Comparison of ENCODE assay signal across 24 mouse cellular contexts in the genomic region with DNA sequence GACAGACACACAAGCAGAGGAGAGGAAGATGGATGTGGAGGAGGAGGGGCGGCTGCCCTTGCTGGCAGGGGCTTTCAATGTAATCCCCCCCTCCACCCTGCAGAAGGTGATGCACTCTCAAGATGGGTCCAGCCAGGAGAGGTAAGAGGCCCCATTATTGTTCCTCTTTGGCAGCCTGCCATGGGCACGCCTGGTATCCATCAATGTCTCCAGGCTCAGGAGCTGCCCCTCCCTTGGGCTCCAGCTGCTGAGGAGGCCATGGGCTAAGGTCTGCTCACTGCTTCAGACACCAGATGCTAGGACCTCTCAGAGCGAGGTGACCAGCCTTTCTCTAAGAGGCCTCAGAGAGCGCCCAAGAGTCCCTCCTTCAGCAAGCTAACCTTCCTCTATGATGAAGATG.
DNase-seq lines count a peak whose midpoint lies in the region; ATAC-seq and TF ChIP-seq lines count a peak whose summit lies in the region.
"Had no signal": no experiment of that assay in that cellular context is flagged by ENCODE, and none has a peak within 500 bp of the region (broad histone marks: within the 10 kb centered on the region; RNA-seq: fewer than 3 reads in every experiment).

No protein-coding gene starts in this region.

- peak; percentile 32 for DNase-seq in forebrain, embryonic 14.5 days (ENCODE audit: low spot score)
- DNase-seq in heart, postnatal 0 days (ENCODE audit: low spot score) = no peak
- no peak for DNase-seq in heart, postnatal 25 days (ENCODE audit: low spot score)
- no peak for DNase-seq in stomach, postnatal 0 days (ENCODE audit: low spot score)
- no peak for DNase-seq in urinary bladder, adult 18-20 months (ENCODE audit: low spot score in 2 of 2)
- DNase-seq: adrenal gland, postnatal 14 days; cerebellum, adult 2 months; gastrocnemius, postnatal 25 days; kidney, postnatal 14 days; lung, adult 2 months; lung, postnatal 4 days; retina, postnatal 1 day; right cerebral cortex, postnatal 4 days; thymus, adult 2 months had no signal

- intact Hi-C loops in heart, postnatal 25 days (cut with DNase I) = no loop called here

- no peaks in the 10 kb centered on the region for H3K4me1 ChIP-seq in forebrain, embryonic 14.5 days (ENCODE audit: control insufficient read depth, insufficient read depth, low read length)
- H3K4me1 ChIP-seq in forebrain, embryonic 16.5 days (replicated peaks; ENCODE audit: control insufficient read depth, insufficient read depth, low read length) = no peaks in the 10 kb centered on the region
- H3K4me1 ChIP-seq in heart, postnatal 0 days (ENCODE audit: control insufficient read depth, insufficient read depth) = no peaks in the 10 kb centered on the region
- H3K4me1 ChIP-seq in neural tube, embryonic 12.5 days = no peaks in the 10 kb centered on the region
- no peaks in the 10 kb centered on the region for H3K4me1 ChIP-seq in neural tube, embryonic 15.5 days
- no peaks in the 10 kb centered on the region for H3K4me1 ChIP-seq in stomach, postnatal 0 days (replicated peaks; ENCODE audit: control insufficient read depth, insufficient read depth)
- H3K4me1 ChIP-seq: hindbrain, embryonic 10.5 days; limb, embryonic 15.5 days had no signal

- TF ChIP-seq CTCF in heart, postnatal 0 days (IDR thresholded peaks at IDR 0.05; ENCODE audit: low read depth) = no peak
- no peak for TF ChIP-seq CTCF in stomach, postnatal 0 days (IDR thresholded peaks at IDR 0.05; ENCODE audit: low read depth)

- no peak overlapping the region for H3K4me2 ChIP-seq in forebrain, embryonic 14.5 days (ENCODE audit: low read length)
- no peak overlapping the region for H3K4me2 ChIP-seq in forebrain, embryonic 16.5 days (ENCODE audit: low read length)
- H3K4me2 ChIP-seq in heart, postnatal 0 days (ENCODE audit: low read depth, low read length) = no peak overlapping the region
- no peak overlapping the region for H3K4me2 ChIP-seq in neural tube, embryonic 12.5 days (replicated peaks)
- no peak overlapping the region for H3K4me2 ChIP-seq in neural tube, embryonic 15.5 days
- H3K4me2 ChIP-seq in stomach, postnatal 0 days (replicated peaks; ENCODE audit: low read depth) = no peak overlapping the region
- H3K4me2 ChIP-seq: limb, embryonic 15.5 days; midbrain, embryonic 11.5 days had no signal

- no peak overlapping the region for H3K9ac ChIP-seq in forebrain, embryonic 14.5 days (ENCODE audit: low read length)
- no peak overlapping the region for H3K9ac ChIP-seq in forebrain, embryonic 16.5 days (replicated peaks; ENCODE audit: low read depth, low read length)
- no peak overlapping the region for H3K9ac ChIP-seq in heart, postnatal 0 days (replicated peaks; ENCODE audit: low read depth, low read length)
- H3K9ac ChIP-seq in neural tube, embryonic 12.5 days = no peak overlapping the region
- H3K9ac ChIP-seq in neural tube, embryonic 15.5 days (replicated peaks) = no peak overlapping the region
- no peak overlapping the region for H3K9ac ChIP-seq in stomach, postnatal 0 days (ENCODE audit: low read length)
- H3K9ac ChIP-seq: limb, embryonic 15.5 days had no signal

- no peaks in the 10 kb centered on the region for H3K9me3 ChIP-seq in forebrain, embryonic 14.5 days (replicated peaks; ENCODE audit: control insufficient read depth, low read length)
- H3K9me3 ChIP-seq in forebrain, embryonic 16.5 days (ENCODE audit: control insufficient read depth, low read length) = no peaks in the 10 kb centered on the region
- H3K9me3 ChIP-seq in heart, postnatal 0 days (replicated peaks; ENCODE audit: control insufficient read depth, low read length) = no peaks in the 10 kb centered on the region
- H3K9me3 ChIP-seq in neural tube, embryonic 12.5 days = no peaks in the 10 kb centered on the region
- no peaks in the 10 kb centered on the region for H3K9me3 ChIP-seq in neural tube, embryonic 15.5 days (replicated peaks)
- no peaks in the 10 kb centered on the region for H3K9me3 ChIP-seq in stomach, postnatal 0 days (ENCODE audit: control insufficient read depth, low read length)
- H3K9me3 ChIP-seq: forebrain, embryonic 10.5 days; hindbrain, embryonic 10.5 days; limb, embryonic 15.5 days had no signal

- H3K27ac ChIP-seq in forebrain, embryonic 14.5 days (ENCODE audit: low read depth, low read length) = no peak overlapping the region
- no peak overlapping the region for H3K27ac ChIP-seq in forebrain, embryonic 16.5 days (ENCODE audit: low read length)
- no peak overlapping the region for H3K27ac ChIP-seq in heart, postnatal 0 days (ENCODE audit: low read depth)
- H3K27ac ChIP-seq in neural tube, embryonic 12.5 days = no peak overlapping the region
- no peak overlapping the region for H3K27ac ChIP-seq in neural tube, embryonic 15.5 days (replicated peaks)
- H3K27ac ChIP-seq in stomach, postnatal 0 days (replicated peaks) = no peak overlapping the region
- H3K27ac ChIP-seq: forebrain, embryonic 10.5 days; hindbrain, embryonic 10.5 days; limb, embryonic 15.5 days had no signal

- H3K36me3 ChIP-seq in forebrain, embryonic 14.5 days (ENCODE audit: control insufficient read depth, insufficient read depth, low read length) = peaks cover 50% of the 10 kb centered on the region
- H3K36me3 ChIP-seq in forebrain, embryonic 16.5 days (ENCODE audit: control insufficient read depth, insufficient read depth) = peaks cover 18% of the 10 kb centered on the region
- H3K36me3 ChIP-seq in heart, postnatal 0 days (replicated peaks; ENCODE audit: control insufficient read depth, insufficient read depth, low read length) = peaks cover 51% of the 10 kb centered on the region
- peaks cover 52% of the 10 kb centered on the region for H3K36me3 ChIP-seq in neural tube, embryonic 12.5 days
- peaks cover 46% of the 10 kb centered on the region for H3K36me3 ChIP-seq in neural tube, embryonic 15.5 days
- peaks cover 10% of the 10 kb centered on the region for H3K36me3 ChIP-seq in stomach, postnatal 0 days (ENCODE audit: control insufficient read depth, insufficient read depth, low read length)

- ATAC-seq in forebrain, embryonic 14.5 days = no peak; the same call in 1 of the 2 replicates
- no peak for ATAC-seq in forebrain, embryonic 16.5 days
- ATAC-seq in heart, postnatal 0 days (ENCODE audit: insufficient read depth, low read depth) = peak; percentile 30; the same call in 1 of the 2 replicates
- peak; percentile 29; the same call in 1 of the 2 replicates for ATAC-seq in neural tube, embryonic 12.5 days (ENCODE audit: low FRiP score, low read depth)
- ATAC-seq in neural tube, embryonic 15.5 days (ENCODE audit: low FRiP score) = no peak
- 0 out of 2 replicates have a peak, but pooled peaks have one; percentile 30 for ATAC-seq in stomach, postnatal 0 days (ENCODE audit: low FRiP score, low TSS enrichment)
- ATAC-seq: inflammation-experienced regulatory T-cells, adult 6 months had no signal

- TF ChIP-seq EP300 in heart, postnatal 0 days (IDR thresholded peaks at IDR 0.05; ENCODE audit: low read depth) = no peak
- TF ChIP-seq EP300 in stomach, postnatal 0 days (optimal IDR thresholded peaks at IDR 0.05) = no peak

- no peaks in the 10 kb centered on the region for H3K27me3 ChIP-seq in forebrain, embryonic 14.5 days (replicated peaks; ENCODE audit: control insufficient read depth, insufficient read depth, low read length)
- no peaks in the 10 kb centered on the region for H3K27me3 ChIP-seq in forebrain, embryonic 16.5 days (replicated peaks; ENCODE audit: control insufficient read depth, insufficient read depth, low read length)
- H3K27me3 ChIP-seq in heart, postnatal 0 days (ENCODE audit: control insufficient read depth, insufficient read depth, low read length) = no peaks in the 10 kb centered on the region
- no peaks in the 10 kb centered on the region for H3K27me3 ChIP-seq in neural tube, embryonic 12.5 days (replicated peaks)
- H3K27me3 ChIP-seq in neural tube, embryonic 15.5 days (replicated peaks) = no peaks in the 10 kb centered on the region
- no peaks in the 10 kb centered on the region for H3K27me3 ChIP-seq in stomach, postnatal 0 days (ENCODE audit: control insufficient read depth, insufficient read depth, low read length)
- H3K27me3 ChIP-seq: CH12.LX; limb, embryonic 15.5 days had no signal

- 72% methylated on average over 4 of the region's 4 CpGs for WGBS in forebrain, embryonic 14.5 days
- 76% methylated on average over 4 of the region's 4 CpGs for WGBS in forebrain, embryonic 16.5 days
- 58% methylated on average over 4 of the region's 4 CpGs for WGBS in heart, postnatal 0 days
- 86% methylated on average over 4 of the region's 4 CpGs for WGBS in neural tube, embryonic 12.5 days
- WGBS in neural tube, embryonic 15.5 days = 77% methylated on average over 4 of the region's 4 CpGs
- 58% methylated on average over 4 of the region's 4 CpGs for WGBS in stomach, postnatal 0 days

- H3K4me3 ChIP-seq in forebrain, embryonic 14.5 days (ENCODE audit: low read depth, low read length) = no peak overlapping the region
- H3K4me3 ChIP-seq in forebrain, embryonic 16.5 days (replicated peaks; ENCODE audit: low read length) = no peak overlapping the region
- H3K4me3 ChIP-seq in heart, postnatal 0 days (ENCODE audit: low read depth, low read length) = no peak overlapping the region
- no peak overlapping the region for H3K4me3 ChIP-seq in neural tube, embryonic 12.5 days
- H3K4me3 ChIP-seq in neural tube, embryonic 15.5 days (replicated peaks) = no peak overlapping the region
- no peak overlapping the region for H3K4me3 ChIP-seq in stomach, postnatal 0 days (ENCODE audit: low read depth, low read length)
- H3K4me3 ChIP-seq: forebrain, embryonic 10.5 days; hindbrain, embryonic 10.5 days; limb, embryonic 15.5 days; myocyte had no signal

Comparison
In these comparisons a context has a peak if more than half of its experiments do, and no peak if none do; other contexts are left out.
1. ATAC-seq: peak in heart, postnatal 0 days (single experiment), neural tube, embryonic 12.5 days (single experiment) and stomach, postnatal 0 days (single experiment); none in forebrain, embryonic 14.5 days (single experiment), forebrain, embryonic 16.5 days (single experiment) and neural tube, embryonic 15.5 days (single experiment).